Mouse (Mus musculus) liver, adult 2 months (tissue): ENCODE measurements around the gene Iqgap3. TPM values are rescaled to one million over a fixed set of nuclear protein-coding genes. Genes with fewer than 3 reads are reported as not detected.

ENCODE experiments used
- DNase-seq: peaks from one replicate; pipeline ENCODE4 v3.0.0-alpha.2; 2011; ENCODE audit warnings: low read depth, low spot score; ENCODE audit errors: extremely low read depth
- H3K27ac ChIP-seq: fragments of 200-500 bp; replicated peaks from 2 replicates; pipeline ENCODE4 v1.5.1; 2012; ENCODE audit warnings: low read depth, mild to moderate bottlenecking, control low read depth, inconsistent platforms, low read length; ENCODE audit not compliant: insufficient read depth
- H3K27me3 ChIP-seq: fragments of 200-500 bp; 2 replicates; pipeline ENCODE4 v1.6.1; 2012; ENCODE audit warnings: mild to moderate bottlenecking, moderate library complexity, low read length, inconsistent platforms; ENCODE audit not compliant: control insufficient read depth, insufficient read depth
- H3K36me3 ChIP-seq: fragments of 200-500 bp; 2 replicates; pipeline ENCODE4 v1.6.1; 2012; ENCODE audit warnings: low read length, inconsistent platforms; ENCODE audit not compliant: control insufficient read depth, insufficient read depth
- H3K4me1 ChIP-seq: fragments of 200-500 bp; 2 replicates; pipeline ENCODE4 v1.6.1; 2011; ENCODE audit warnings: low read length; ENCODE audit not compliant: control insufficient read depth, insufficient read depth
- H3K4me3 ChIP-seq: fragments of 200-500 bp; 2 replicates; pipeline ENCODE4 v1.5.1; 2011; ENCODE audit warnings: low read depth, mild to moderate bottlenecking, control low read depth, low read length, moderate library complexity; ENCODE audit not compliant: insufficient read depth
- H3K79me2 ChIP-seq: fragments of 200-500 bp; 2 replicates; pipeline ENCODE4 v1.6.1; 2012; ENCODE audit warnings: inconsistent platforms, mild to moderate bottlenecking, low read length, moderate library complexity; ENCODE audit not compliant: control insufficient read depth, insufficient read depth
- H3K9ac ChIP-seq: fragments of 200-500 bp; 2 replicates; pipeline ENCODE4 v1.6.1; 2012; ENCODE audit warnings: low read depth, mild to moderate bottlenecking, control low read depth, inconsistent platforms, low read length
- CTCF ChIP-seq: fragments of 200-500 bp; IDR thresholded peaks from 2 replicates; pipeline ENCODE4 v1.5.1; 2011; ENCODE audit warnings: low read depth, low read length, control low read depth
- POLR2A ChIP-seq: fragments of 200-500 bp; IDR thresholded peaks from 2 replicates; pipeline ENCODE4 v1.6.1; 2011; ENCODE audit warnings: low read length, control low read depth; ENCODE audit not compliant: insufficient read depth; ENCODE audit errors: extremely low read depth
- WGBS: fragments of 180-500 bp; shearing (Covaris S2); methylation state at CpG from one replicate; pipeline ENCODE4 v1.1.7; 2018; 5-methylcytosine and 5-hydroxymethylcytosine counted together
- polyA plus RNA-seq: library from polyadenylated mRNA; depleted of rRNA; stranded (reverse); fragments of >200 nt; gene quantifications from 2 replicates; pipeline ENCODE4 v1.2.3, GENCODE M21; 2012
- total RNA-seq: library from RNA; depleted of rRNA; stranded (reverse); fragments of >200 nt; gene quantifications from 2 replicates; pipeline ENCODE4 v1.2.3, GENCODE M21; 2014

Iqgap3 gene
- total and polyA plus RNA-seq, 2 experiments = 0.16 to 0.18 TPM

- Histone ChIP-seq H3K4me1 (no peaks in the 10 kb centered on the region), H3K79me2 (no peaks in the 10 kb centered on the region), H3K4me3 (no peak overlapping the region), H3K27me3 (no peaks in the 10 kb centered on the region), H3K36me3 (no peaks in the 10 kb centered on the region), H3K9ac (no peak overlapping the region), H3K27ac (no peak overlapping the region)
- WGBS = 94% methylated on average over 12 of the region's 12 CpGs
- TF ChIP-seq CTCF (no peak), POLR2A (no peak)
- DNase-seq = no peak
Observed at GRCm38 (mm10) chr3:88114396-88114795, 32.6 kb downstream of the Iqgap3 start.

- Histone ChIP-seq H3K27ac (no peak overlapping the region), H3K9ac (no peak overlapping the region), H3K4me3 (no peak overlapping the region), H3K27me3 (no peaks in the 10 kb centered on the region), H3K79me2 (no peaks in the 10 kb centered on the region), H3K4me1 (peaks cover 3% of the 10 kb centered on the region; the same call in 1 of the 2 replicates), H3K36me3 (no peaks in the 10 kb centered on the region)
- TF ChIP-seq POLR2A (no peak), CTCF (no peak)
- WGBS = 86% methylated on average over 19 of the region's 19 CpGs
- no peak for DNase-seq
Observed at GRCm38 (mm10) chr3:88120117-88120651, 38.4 kb downstream of the Iqgap3 start.

GRCm38 (mm10) chr3:88121164-88122131, 39.7 kb downstream of the Iqgap3 start:
- DNase-seq = no peak
- Histone ChIP-seq H3K36me3 (no peaks in the 10 kb centered on the region), H3K4me1 (peaks cover 3% of the 10 kb centered on the region; the same call in 1 of the 2 replicates), H3K27me3 (no peaks in the 10 kb centered on the region), H3K79me2 (no peaks in the 10 kb centered on the region), H3K4me3 (no peak overlapping the region), H3K27ac (no peak overlapping the region), H3K9ac (no peak overlapping the region)
- 43% methylated on average over 14 of the region's 14 CpGs for whole genome bisulfite sequencing
- TF ChIP-seq CTCF = no peak
- no peak for TF ChIP-seq POLR2A

GRCm38 (mm10) chr3:88125195-88125594, 43.4 kb downstream of the Iqgap3 start:
- Histone ChIP-seq H3K4me1 (peaks cover 3% of the 10 kb centered on the region; the same call in 1 of the 2 replicates), H3K36me3 (no peaks in the 10 kb centered on the region), H3K4me3 (no peak overlapping the region), H3K27me3 (no peaks in the 10 kb centered on the region), H3K79me2 (no peaks in the 10 kb centered on the region), H3K9ac (no peak overlapping the region), H3K27ac (no peak overlapping the region)
- WGBS = 59% methylated on average over 4 of the region's 4 CpGs
- no peak for TF ChIP-seq POLR2A
- TF ChIP-seq CTCF = no peak
- DNase-seq = no peak

- no peak overlapping the region for H3K4me3 ChIP-seq
- TF ChIP-seq POLR2A = no peak
- no peak for TF ChIP-seq CTCF
- no peak overlapping the region for H3K27ac ChIP-seq
- H3K4me1 ChIP-seq = peaks cover 3% of the 10 kb centered on the region; the same call in 1 of the 2 replicates
- DNase-seq = no peak
- 74% methylated on average over 7 of the region's 7 CpGs for WGBS
- H3K27me3 ChIP-seq = no peaks in the 10 kb centered on the region
- no peaks in the 10 kb centered on the region for H3K79me2 ChIP-seq
- no peak overlapping the region for H3K9ac ChIP-seq
- no peaks in the 10 kb centered on the region for H3K36me3 ChIP-seq
Observed at GRCm38 (mm10) chr3:88126181-88126580, 44.4 kb downstream of the Iqgap3 start.

- Histone ChIP-seq H3K4me1 (peaks cover 3% of the 10 kb centered on the region; the same call in 1 of the 2 replicates), H3K27me3 (no peaks in the 10 kb centered on the region), H3K9ac (no peak overlapping the region), H3K79me2 (no peaks in the 10 kb centered on the region), H3K27ac (no peak overlapping the region), H3K36me3 (no peaks in the 10 kb centered on the region), H3K4me3 (no peak overlapping the region)
- TF ChIP-seq POLR2A (no peak), CTCF (no peak)
- no peak for DNase-seq
- 66% methylated on average over 3 of the region's 3 CpGs for WGBS
Observed at GRCm38 (mm10) chr3:88127636-88128035, 45.9 kb downstream of the Iqgap3 start.
